Mouse (Mus musculus): ENCODE measurements around the gene Suv39h1. TPM values are rescaled to one million over a fixed set of nuclear protein-coding genes. Genes with fewer than 3 reads are reported as not detected.
A peak's percentile ranks its signal among the peaks of the same experiment; 100 is the strongest.

Suv39h1 gene
- 34.0 and 38.2 TPM in 2 replicates for polyA plus RNA-seq (2014; fragmentation: Nextera tagmentation; extraction: Ambion mirVana)

DNA sequence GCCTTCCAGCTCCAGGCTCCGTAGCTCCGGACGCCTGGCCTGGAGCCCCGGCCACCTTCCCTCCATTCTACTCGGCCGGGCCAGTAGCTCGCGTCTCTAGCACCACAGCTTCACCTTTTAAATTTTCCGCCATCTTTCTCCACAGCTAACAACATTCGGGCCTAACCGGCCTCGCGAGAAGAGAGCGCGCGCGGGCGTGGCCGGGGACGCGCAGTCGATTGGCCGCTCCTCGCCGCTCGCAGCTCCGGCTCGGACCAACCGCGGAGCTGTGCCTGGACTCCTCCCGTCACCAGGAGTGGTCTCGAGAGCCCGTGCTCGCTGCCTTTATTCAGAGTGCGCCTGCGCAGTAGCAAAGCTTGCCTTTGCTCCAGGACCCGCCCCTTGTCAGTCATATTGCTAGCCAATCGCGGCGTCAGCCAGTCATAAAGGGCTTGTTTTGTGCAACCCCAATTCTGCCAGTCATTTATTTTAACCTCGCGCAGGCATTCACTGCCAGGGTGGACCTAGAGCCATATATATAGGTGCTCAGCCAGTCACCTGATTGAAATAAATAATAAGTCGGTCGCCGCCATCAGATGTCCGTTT lies at the start of gene Suv39h1:
Gene Suv39h1 (minus strand): TSS at position 331 of the 585 bp plus-strand sequence.
- H3K9ac ChIP-seq (replicated peaks; ENCODE audit: low read length) = peak within 1 kb of the TSS; percentile 42; the same call in 1 of the 2 replicates
- peak within 1 kb of the TSS; percentile 83 for H3K27ac ChIP-seq (replicated peaks; ENCODE audit: low read depth, low read length)
- H3K4me3 ChIP-seq (replicated peaks; ENCODE audit: low read depth, low read length) = peak within 1 kb of the TSS; percentile 48
- H3K9me3 ChIP-seq (ENCODE audit: control insufficient read depth, low read length) = no peaks in the 10 kb centered on the region
- DNase-seq = peak; percentile 96
- H3K4me2 ChIP-seq (ENCODE audit: low read length) = peak within 1 kb of the TSS; percentile 56
- H3K36me3 ChIP-seq (ENCODE audit: control insufficient read depth, insufficient read depth, low read length) = 0 out of 2 replicates have a peak, but pooled peaks cover 3% of the 10 kb centered on the region
- no peaks in the 10 kb centered on the region for H3K4me1 ChIP-seq (ENCODE audit: control insufficient read depth, insufficient read depth, low read length)
- no peaks in the 10 kb centered on the region for H3K27me3 ChIP-seq (ENCODE audit: control insufficient read depth, insufficient read depth, low read length)
- WGBS = 25% methylated on average over 46 of the region's 46 CpGs
- peak; percentile 96 for ATAC-seq (ENCODE audit: low FRiP score, low TSS enrichment)

DNA sequence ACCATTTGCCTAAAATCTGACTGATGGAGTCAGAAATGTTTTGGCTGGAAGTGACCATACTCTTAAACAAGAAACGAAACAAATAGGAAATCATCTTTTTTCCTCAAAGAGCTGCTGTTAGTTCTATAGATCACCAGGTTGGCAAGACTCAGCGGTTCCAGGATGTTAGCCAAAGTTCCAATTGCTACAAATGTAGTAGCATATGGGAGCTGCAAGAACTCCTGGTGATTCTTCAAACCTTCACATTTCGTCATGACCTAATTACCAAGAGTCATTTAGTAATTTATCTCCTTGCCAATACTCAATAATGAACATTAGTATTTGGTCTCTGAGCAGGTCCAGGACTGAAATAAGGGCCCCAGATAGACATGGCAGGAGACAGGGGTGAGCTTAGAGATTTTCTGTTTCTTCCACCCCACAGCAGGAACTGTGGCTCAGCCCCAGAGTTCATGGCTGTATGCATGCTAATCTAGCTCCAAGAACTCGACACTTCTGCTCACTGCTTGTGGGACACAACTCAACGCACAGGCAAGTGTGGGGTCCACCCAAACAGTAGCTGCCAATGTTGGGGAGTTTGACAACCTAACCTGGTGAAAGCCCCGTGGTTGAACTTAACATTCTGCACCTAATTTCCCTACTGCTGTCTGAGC lies 49.4 kb upstream of the Suv39h1 start:
- Histone ChIP-seq H3K9ac (replicated peaks; ENCODE audit: low read length) (no peak overlapping the region), H3K4me2 (ENCODE audit: low read length) (no peak overlapping the region), H3K4me1 (ENCODE audit: control insufficient read depth, insufficient read depth, low read length) (no peaks in the 10 kb centered on the region), H3K4me3 (replicated peaks; ENCODE audit: low read depth, low read length) (no peak overlapping the region), H3K27ac (replicated peaks; ENCODE audit: low read depth, low read length) (no peak overlapping the region), H3K27me3 (ENCODE audit: control insufficient read depth, insufficient read depth, low read length) (no peaks in the 10 kb centered on the region), H3K36me3 (ENCODE audit: control insufficient read depth, insufficient read depth, low read length) (peaks cover 40% of the 10 kb centered on the region), H3K9me3 (ENCODE audit: control insufficient read depth, low read length) (no peaks in the 10 kb centered on the region)
- ATAC-seq (ENCODE audit: low FRiP score, low TSS enrichment) (no peak), DNase-seq (no peak)
- WGBS = 88% methylated on average over 6 of the region's 6 CpGs

DNA sequence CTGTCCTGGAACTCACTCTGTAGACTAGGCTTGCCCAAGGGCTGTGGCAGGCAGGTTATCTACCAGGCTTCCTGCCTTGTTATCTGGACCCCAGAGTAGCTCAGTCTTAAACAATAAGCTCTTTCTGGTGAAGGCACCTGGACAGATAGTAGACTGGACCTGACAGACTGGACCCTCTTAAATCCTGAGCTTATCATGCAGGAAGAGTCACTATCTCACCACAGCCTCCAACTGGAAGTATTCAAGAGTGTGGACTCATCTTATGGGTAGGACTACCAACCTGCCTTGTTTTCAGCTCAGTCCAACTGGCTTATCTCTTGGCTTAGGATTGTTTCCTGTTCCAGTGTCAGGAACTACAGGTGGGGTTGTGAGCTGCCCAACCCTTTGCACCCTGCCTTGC lies 42.7 kb upstream of the Suv39h1 start:
- no peaks in the 10 kb centered on the region for H3K27me3 ChIP-seq (ENCODE audit: control insufficient read depth, insufficient read depth, low read length)
- no peak overlapping the region for H3K4me2 ChIP-seq (ENCODE audit: low read length)
- no peak overlapping the region for H3K27ac ChIP-seq (replicated peaks; ENCODE audit: low read depth, low read length)
- no peak for ATAC-seq (ENCODE audit: low FRiP score, low TSS enrichment)
- no peaks in the 10 kb centered on the region for H3K36me3 ChIP-seq (ENCODE audit: control insufficient read depth, insufficient read depth, low read length)
- no peaks in the 10 kb centered on the region for H3K9me3 ChIP-seq (ENCODE audit: control insufficient read depth, low read length)
- H3K4me1 ChIP-seq (ENCODE audit: control insufficient read depth, insufficient read depth, low read length) = no peaks in the 10 kb centered on the region
- no peak overlapping the region for H3K9ac ChIP-seq (replicated peaks; ENCODE audit: low read length)
- H3K4me3 ChIP-seq (replicated peaks; ENCODE audit: low read depth, low read length) = no peak overlapping the region
- no peak for DNase-seq

DNA sequence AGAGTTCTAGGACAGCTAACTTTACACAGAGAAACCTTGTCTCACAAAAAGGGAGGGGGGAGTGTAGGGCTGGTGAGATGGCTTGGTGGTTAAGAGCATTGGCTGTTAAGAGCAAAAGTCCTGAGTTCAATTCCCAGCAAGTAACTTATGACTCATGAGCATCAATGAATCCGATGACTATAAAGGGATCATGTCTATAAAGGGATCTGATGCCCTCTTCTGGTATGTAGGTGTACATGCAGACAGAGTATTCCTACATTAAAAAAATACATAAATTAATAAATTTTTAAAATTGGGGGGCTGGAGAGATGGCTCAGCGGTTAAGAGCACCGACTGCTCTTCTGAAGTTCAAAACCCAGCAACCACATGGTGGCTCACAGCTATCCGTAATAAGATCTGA lies 40.7 kb upstream of the Suv39h1 start:
- DNase-seq (no peak), ATAC-seq (ENCODE audit: low FRiP score, low TSS enrichment) (no peak)
- no peaks in the 10 kb centered on the region for H3K9me3 ChIP-seq (ENCODE audit: control insufficient read depth, low read length)
- H3K36me3 ChIP-seq (ENCODE audit: control insufficient read depth, insufficient read depth, low read length) = no peaks in the 10 kb centered on the region
- 81% methylated on average over 4 of the region's 4 CpGs for WGBS
- no peak overlapping the region for H3K27ac ChIP-seq (replicated peaks; ENCODE audit: low read depth, low read length)
- H3K9ac ChIP-seq (replicated peaks; ENCODE audit: low read length) = no peak overlapping the region
- H3K4me2 ChIP-seq (ENCODE audit: low read length) = no peak overlapping the region
- no peaks in the 10 kb centered on the region for H3K4me1 ChIP-seq (ENCODE audit: control insufficient read depth, insufficient read depth, low read length)
- no peaks in the 10 kb centered on the region for H3K27me3 ChIP-seq (ENCODE audit: control insufficient read depth, insufficient read depth, low read length)
- H3K4me3 ChIP-seq (replicated peaks; ENCODE audit: low read depth, low read length) = no peak overlapping the region

DNA sequence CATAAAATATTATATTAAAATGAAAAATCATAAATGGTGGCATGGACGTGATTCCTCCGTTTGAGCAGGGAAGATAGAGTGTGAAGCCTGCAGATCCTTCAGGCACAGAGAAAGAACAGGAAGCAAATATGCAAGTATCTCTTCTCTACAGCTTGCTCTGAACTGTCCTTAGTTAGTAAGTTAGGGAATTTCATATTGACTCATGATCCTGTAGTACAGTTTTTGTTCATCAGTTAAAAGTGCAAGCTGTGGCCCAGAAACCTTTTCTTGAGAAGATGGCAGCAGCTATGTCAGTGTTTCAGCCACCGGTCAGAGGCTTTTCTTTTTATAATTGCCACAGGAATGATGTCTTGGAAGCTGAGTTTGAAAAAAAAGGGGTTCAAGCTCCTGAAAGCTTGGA lies 30.5 kb upstream of the Suv39h1 start:
- Histone ChIP-seq H3K4me2 (ENCODE audit: low read length) (no peak overlapping the region), H3K36me3 (ENCODE audit: control insufficient read depth, insufficient read depth, low read length) (no peaks in the 10 kb centered on the region), H3K9me3 (ENCODE audit: control insufficient read depth, low read length) (no peaks in the 10 kb centered on the region), H3K4me1 (ENCODE audit: control insufficient read depth, insufficient read depth, low read length) (0 out of 2 replicates have a peak, but pooled peaks cover 4% of the 10 kb centered on the region), H3K27ac (replicated peaks; ENCODE audit: low read depth, low read length) (no peak overlapping the region), H3K27me3 (ENCODE audit: control insufficient read depth, insufficient read depth, low read length) (no peaks in the 10 kb centered on the region), H3K4me3 (replicated peaks; ENCODE audit: low read depth, low read length) (no peak overlapping the region), H3K9ac (replicated peaks; ENCODE audit: low read length) (no peak overlapping the region)
- 93% methylated on average over 3 of the region's 3 CpGs for WGBS
- no peak for ATAC-seq (ENCODE audit: low FRiP score, low TSS enrichment)
- DNase-seq = no peak

DNA sequence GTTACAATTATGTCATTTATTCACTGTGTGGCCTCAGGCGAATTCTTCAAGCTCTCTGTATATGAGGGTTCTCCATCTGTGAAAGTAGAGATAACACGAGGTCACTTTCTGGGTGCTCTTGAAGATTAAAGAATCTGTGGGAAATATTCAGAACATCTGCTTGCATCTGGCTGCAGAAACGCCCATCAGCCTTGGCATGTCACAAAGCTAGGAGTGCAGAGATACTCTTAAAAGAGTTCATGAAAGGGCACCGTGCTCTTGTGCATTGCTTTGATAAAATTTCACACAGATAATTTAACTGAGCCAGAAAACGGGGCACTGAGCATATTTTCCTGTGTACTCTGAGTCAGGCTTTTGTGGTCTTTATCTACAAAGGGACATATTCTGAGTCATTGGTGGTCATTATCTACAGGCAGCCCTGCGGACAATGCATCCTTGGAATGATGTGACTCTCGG lies 27.7 kb upstream of the Suv39h1 start:
- DNase-seq (peak; percentile 2), ATAC-seq (ENCODE audit: low FRiP score, low TSS enrichment) (no peak)
- H3K27me3 ChIP-seq (ENCODE audit: control insufficient read depth, insufficient read depth, low read length) = no peaks in the 10 kb centered on the region
- no peak overlapping the region for H3K4me2 ChIP-seq (ENCODE audit: low read length)
- 0 out of 2 replicates have a peak, but pooled peaks cover 4% of the 10 kb centered on the region for H3K4me1 ChIP-seq (ENCODE audit: control insufficient read depth, insufficient read depth, low read length)
- H3K27ac ChIP-seq (replicated peaks; ENCODE audit: low read depth, low read length) = no peak overlapping the region
- H3K9me3 ChIP-seq (ENCODE audit: control insufficient read depth, low read length) = no peaks in the 10 kb centered on the region
- WGBS = 70% methylated on average over 7 of the region's 7 CpGs
- no peak overlapping the region for H3K4me3 ChIP-seq (replicated peaks; ENCODE audit: low read depth, low read length)
- H3K36me3 ChIP-seq (ENCODE audit: control insufficient read depth, insufficient read depth, low read length) = no peaks in the 10 kb centered on the region
- H3K9ac ChIP-seq (replicated peaks; ENCODE audit: low read length) = no peak overlapping the region

DNA sequence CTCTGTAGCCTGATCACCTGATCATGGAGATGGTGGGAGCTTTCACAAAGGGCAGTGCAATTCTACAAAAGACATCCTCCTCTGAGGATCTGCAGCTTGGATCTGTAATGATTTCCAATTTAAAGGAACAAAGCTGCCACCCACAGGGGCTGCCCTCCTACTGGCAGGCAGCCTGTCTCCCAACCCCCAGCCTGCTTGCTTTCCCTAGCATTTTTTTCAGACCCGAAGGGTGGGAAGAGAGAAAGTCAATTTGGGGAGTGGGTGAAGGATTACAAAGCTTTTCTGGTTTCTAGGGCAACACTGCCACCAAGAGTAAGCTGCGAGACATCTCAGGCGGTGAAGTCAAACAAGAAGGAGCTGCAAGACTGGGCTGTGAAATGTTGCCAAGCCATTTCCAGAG lies 26.5 kb upstream of the Suv39h1 start:
- 0 out of 2 replicates have a peak, but pooled peaks cover 4% of the 10 kb centered on the region for H3K4me1 ChIP-seq (ENCODE audit: control insufficient read depth, insufficient read depth, low read length)
- H3K9me3 ChIP-seq (ENCODE audit: control insufficient read depth, low read length) = no peaks in the 10 kb centered on the region
- H3K36me3 ChIP-seq (ENCODE audit: control insufficient read depth, insufficient read depth, low read length) = no peaks in the 10 kb centered on the region
- H3K27ac ChIP-seq (replicated peaks; ENCODE audit: low read depth, low read length) = peak overlapping the region; percentile 82
- no peaks in the 10 kb centered on the region for H3K27me3 ChIP-seq (ENCODE audit: control insufficient read depth, insufficient read depth, low read length)
- peak overlapping the region; percentile 28 for H3K4me2 ChIP-seq (ENCODE audit: low read length)
- H3K4me3 ChIP-seq (replicated peaks; ENCODE audit: low read depth, low read length) = no peak overlapping the region
- no peak overlapping the region for H3K9ac ChIP-seq (replicated peaks; ENCODE audit: low read length)
- ATAC-seq (ENCODE audit: low FRiP score, low TSS enrichment) (peak; percentile 63), DNase-seq (peak; percentile 95)
- 25% methylated on average over 3 of the region's 3 CpGs for WGBS

DNA sequence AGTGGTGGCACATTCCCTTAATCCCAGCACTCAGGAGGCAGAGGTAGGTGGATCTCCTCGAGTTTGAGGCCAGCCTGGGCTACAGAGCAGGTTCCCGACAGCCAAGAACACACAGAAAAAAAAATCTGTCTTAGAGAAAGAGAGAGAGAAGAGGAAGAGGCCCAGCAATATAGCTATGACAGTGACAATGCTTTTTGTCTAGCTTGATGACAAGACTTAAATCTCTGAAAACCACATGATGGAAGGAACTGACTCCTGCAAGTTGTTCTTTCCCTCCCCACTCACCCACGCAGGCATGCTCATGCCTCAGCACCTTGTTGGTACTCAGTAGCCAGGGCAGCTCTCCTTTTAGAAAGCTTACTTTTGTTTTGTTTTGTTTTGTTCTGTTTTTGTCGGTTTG lies 24.9 kb upstream of the Suv39h1 start:
- H3K4me1 ChIP-seq (ENCODE audit: control insufficient read depth, insufficient read depth, low read length) = 0 out of 2 replicates have a peak, but pooled peaks cover 4% of the 10 kb centered on the region
- H3K36me3 ChIP-seq (ENCODE audit: control insufficient read depth, insufficient read depth, low read length) = no peaks in the 10 kb centered on the region
- 66% methylated on average over 4 of the region's 4 CpGs for WGBS
- no peak overlapping the region for H3K27ac ChIP-seq (replicated peaks; ENCODE audit: low read depth, low read length)
- ATAC-seq (ENCODE audit: low FRiP score, low TSS enrichment) (no peak), DNase-seq (no peak)
- no peak overlapping the region for H3K4me2 ChIP-seq (ENCODE audit: low read length)
- H3K9ac ChIP-seq (replicated peaks; ENCODE audit: low read length) = no peak overlapping the region
- no peaks in the 10 kb centered on the region for H3K27me3 ChIP-seq (ENCODE audit: control insufficient read depth, insufficient read depth, low read length)
- H3K9me3 ChIP-seq (ENCODE audit: control insufficient read depth, low read length) = no peaks in the 10 kb centered on the region
- H3K4me3 ChIP-seq (replicated peaks; ENCODE audit: low read depth, low read length) = no peak overlapping the region

Data from midbrain, embryonic 14.5 days (tissue).